Mouse (Mus musculus): ENCODE measurements around the gene Vav1.

- TF ChIP-seq CTCF (IDR thresholded peaks at IDR 0.05; ENCODE audit: low read depth) = no peak
- TF ChIP-seq EP300 (IDR thresholded peaks at IDR 0.05; ENCODE audit: low read depth) = no peak
These were observed 55.3 kb downstream of the Vav1 start for GRCm38 (mm10) chr17:57334001-57334760.
